Comparison of ENCODE assay signal across 25 mouse cellular contexts in genomic region chr13:101085182-101085581, GRCm38 (mm10).
"Had no signal": no experiment of that assay in that cellular context is flagged by ENCODE, and none has a peak within 500 bp of the region (broad histone marks: within the 10 kb centered on the region; RNA-seq: fewer than 3 reads in every experiment).

No protein-coding gene starts in this region.

- H3K4me3 ChIP-seq: heart, embryonic 13.5 days; heart, embryonic 15.5 days; intestine, embryonic 15.5 days; layer of hippocampus, adult 2 months; left cerebral cortex, adult 2 months; limb, embryonic 12.5 days; liver, embryonic 13.5 days; liver, embryonic 15.5 days had no signal

- H3K4me1 ChIP-seq: heart, embryonic 13.5 days; heart, embryonic 15.5 days; intestine, embryonic 15.5 days; limb, embryonic 12.5 days; liver, embryonic 13.5 days; liver, embryonic 15.5 days had no signal

- H3K9ac ChIP-seq: heart, embryonic 13.5 days; heart, embryonic 15.5 days; hindbrain, embryonic 14.5 days; intestine, embryonic 15.5 days; limb, embryonic 12.5 days; liver, embryonic 13.5 days; liver, embryonic 15.5 days had no signal

- H3K36me3 ChIP-seq: heart, embryonic 13.5 days; heart, embryonic 15.5 days; intestine, embryonic 15.5 days; limb, embryonic 12.5 days; liver, embryonic 13.5 days; liver, embryonic 15.5 days had no signal

- H3K9me3 ChIP-seq: heart, embryonic 13.5 days; heart, embryonic 15.5 days; intestine, embryonic 15.5 days; limb, embryonic 12.5 days; liver, embryonic 13.5 days; liver, embryonic 15.5 days had no signal

- H3K4me2 ChIP-seq: heart, embryonic 11.5 days; heart, embryonic 13.5 days; heart, embryonic 15.5 days; hindbrain, embryonic 14.5 days; intestine, embryonic 15.5 days; limb, embryonic 12.5 days; liver, embryonic 11.5 days; liver, embryonic 13.5 days; liver, embryonic 15.5 days had no signal

- DNase-seq: gastrocnemius, postnatal 14 days; gastrocnemius, postnatal 36 days; heart, adult 18-20 months; heart, postnatal 14 days; heart, postnatal 36 days; kidney, adult 18-20 months; kidney, adult 8-10 months; kidney, postnatal 10 days; kidney, postnatal 25 days; kidney, postnatal 4 days; liver; liver, embryonic 13.5 days had no signal

- ATAC-seq: hindbrain, embryonic 16.5 days; inflammation-experienced regulatory T-cells, adult 6 months; intestine, embryonic 15.5 days; intestine, postnatal 0 days had no signal

- H3K27ac ChIP-seq: heart, embryonic 13.5 days; heart, embryonic 15.5 days; hindbrain, embryonic 14.5 days; intestine, embryonic 15.5 days; layer of hippocampus, adult 2 months; left cerebral cortex, adult 2 months; limb, embryonic 12.5 days; liver, embryonic 13.5 days; liver, embryonic 15.5 days had no signal

- H3K27me3 ChIP-seq: heart, embryonic 13.5 days; heart, embryonic 15.5 days; intestine, embryonic 15.5 days; limb, embryonic 12.5 days; liver, embryonic 13.5 days; liver, embryonic 15.5 days had no signal
